Mouse (Mus musculus) embryo, embryonic 10 days (tissue): ENCODE data around the gene Hoxa10.

ENCODE experiments used
- DNase-seq: peaks from one replicate; pipeline ENCODE4 v3.0.0-alpha.2; 2015; ENCODE audit warnings: low spot score

Hoxa10 gene

GRCm38 (mm10) chr6:52240389-52241000 lies at the start of gene Hoxa10:
Gene Hoxa10, minus strand, starts transcription at chr6:52240854.
- peak; percentile 96 for DNase-seq

GRCm38 (mm10) chr6:52290186-52290585 lies 49.5 kb upstream of the Hoxa10 start:
- no peak for DNase-seq

GRCm38 (mm10) chr6:52283896-52284295 lies 43.2 kb upstream of the Hoxa10 start:
- DNase-seq = no peak

GRCm38 (mm10) chr6:52281084-52281483 lies 40.4 kb upstream of the Hoxa10 start:
- no peak for DNase-seq

- DNase-seq = no peak
Observed at GRCm38 (mm10) chr6:52276920-52277319, 36.3 kb upstream of the Hoxa10 start.

- no peak for DNase-seq
Observed at GRCm38 (mm10) chr6:52276382-52276781, 35.7 kb upstream of the Hoxa10 start.

- DNase-seq = no peak
Observed at GRCm38 (mm10) chr6:52275563-52276280, 35.1 kb upstream of the Hoxa10 start.

GRCm38 (mm10) chr6:52274576-52274975 lies 33.9 kb upstream of the Hoxa10 start:
- no peak for DNase-seq

GRCm38 (mm10) chr6:52273656-52274280 lies 33.1 kb upstream of the Hoxa10 start:
- DNase-seq = no peak

- DNase-seq = no peak
Observed at GRCm38 (mm10) chr6:52272766-52273655, 32.4 kb upstream of the Hoxa10 start.

- peak; percentile 89 for DNase-seq
Observed at GRCm38 (mm10) chr6:52270494-52271480, 30.1 kb upstream of the Hoxa10 start.

GRCm38 (mm10) chr6:52268756-52269155 lies 28.1 kb upstream of the Hoxa10 start:
- no peak for DNase-seq

GRCm38 (mm10) chr6:52268341-52268740 lies 27.7 kb upstream of the Hoxa10 start:
- DNase-seq = no peak

GRCm38 (mm10) chr6:52267691-52268090 lies 27.0 kb upstream of the Hoxa10 start:
- DNase-seq = no peak

- DNase-seq = no peak
Observed at GRCm38 (mm10) chr6:52267221-52267620, 26.6 kb upstream of the Hoxa10 start.

- no peak for DNase-seq
Observed at GRCm38 (mm10) chr6:52266666-52266985, 26.0 kb upstream of the Hoxa10 start.

- peak; percentile 41 for DNase-seq
Observed at GRCm38 (mm10) chr6:52265913-52266665, 25.4 kb upstream of the Hoxa10 start.

GRCm38 (mm10) chr6:52265306-52265912 lies 24.8 kb upstream of the Hoxa10 start:
- no peak for DNase-seq

- no peak for DNase-seq
Observed at GRCm38 (mm10) chr6:52264106-52264790, 23.6 kb upstream of the Hoxa10 start.

GRCm38 (mm10) chr6:52263321-52263585 lies 22.6 kb upstream of the Hoxa10 start:
- DNase-seq = no peak
